Mouse (Mus musculus) lung, adult 2 months (tissue): Measurements from ENCODE around the gene Exd2.

Experiments used
- CTCF ChIP-seq: fragments of 200-500 bp; IDR thresholded peaks from 2 replicates; pipeline ENCODE4 v1.5.1; 2011; ENCODE audit warnings: mild to moderate bottlenecking, low read length, control low read depth; ENCODE audit not compliant: insufficient read depth
- POLR2A ChIP-seq: fragments of 200-500 bp; IDR thresholded peaks from 2 replicates; pipeline ENCODE4 v1.6.1; 2011; ENCODE audit warnings: low read depth, mild to moderate bottlenecking, control low read depth, low read length, borderline replicate concordance; ENCODE audit errors: extremely low read depth

GRCm38 (mm10) chr12:80524276-80524921 is 61.5 kb downstream of the Exd2 start:
- TF ChIP-seq CTCF (no peak), POLR2A (no peak)
